Mouse (Mus musculus) bone marrow macrophage, adult 2 months (primary cell): ENCODE data around the gene Tbc1d5.

ENCODE experiments used
- CTCF ChIP-seq: IDR thresholded peaks from 2 replicates; pipeline ENCODE4 v1.5.1; 2012; ENCODE audit warnings: low read depth, mild to moderate bottlenecking, low read length, moderate library complexity
- POLR2A ChIP-seq: IDR thresholded peaks from 2 replicates; pipeline ENCODE4 v1.6.1; 2012; ENCODE audit warnings: mild to moderate bottlenecking, low read depth, low read length, borderline replicate concordance

DNA sequence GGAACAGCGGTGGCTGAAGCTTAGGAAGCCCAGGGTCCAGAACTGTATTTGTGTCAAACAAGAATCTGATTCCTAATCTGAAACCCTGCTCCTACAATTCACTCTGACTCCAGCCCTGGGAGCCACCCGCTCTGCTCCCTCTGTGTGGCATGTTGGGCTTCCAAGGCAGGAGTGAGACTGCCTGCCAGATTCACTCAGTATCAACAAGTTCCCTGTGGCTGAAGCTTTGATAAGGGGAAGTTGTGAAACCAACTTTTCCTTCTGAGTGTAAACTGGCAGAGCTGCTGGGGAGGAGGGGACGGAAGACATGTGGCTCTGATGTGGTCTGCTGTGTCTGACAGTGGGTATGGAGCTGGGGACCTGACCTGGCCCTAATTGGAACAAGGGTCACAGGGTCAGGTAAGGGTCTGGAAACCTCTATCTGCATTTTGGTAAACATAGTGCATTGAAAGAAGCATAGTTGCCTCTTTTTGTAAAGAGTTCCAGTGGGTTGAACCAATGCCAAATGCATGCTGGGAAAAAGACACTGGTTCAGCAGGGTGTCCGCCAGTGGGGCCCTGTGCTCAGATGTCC is 443.7 kb downstream of the Tbc1d5 start:
- TF ChIP-seq CTCF (no peak), POLR2A (no peak)
